Mouse (Mus musculus) MEL (cell line): ENCODE measurements around the gene Hepacam2.

Experiments used
- CTCF ChIP-seq, 3 experiments: IDR thresholded peaks in 2 of 3; conservative IDR thresholded peaks in 1 of 3; 2 replicates each; pipeline ENCODE4 v1.5.1; 2011 to 2012; ENCODE audit warnings: low read length in 3 of 3, low read depth in 2 of 3, mild to moderate bottlenecking in 2 of 3, improper control_type of control experiment in 1 of 3, inconsistent platforms in 1 of 3, mixed read lengths in 1 of 3, moderate library complexity in 1 of 3; ENCODE audit not compliant: control insufficient read depth in 1 of 3, insufficient read depth in 1 of 3, poor library complexity in 1 of 3, severe bottlenecking in 1 of 3
- EP300 ChIP-seq, 2 experiments: IDR thresholded peaks; 2 replicates each; pipeline ENCODE4 v1.6.1; 2011; ENCODE audit warnings: improper control_type of control experiment in 2 of 2, low read length in 2 of 2, low read depth in 1 of 2, mild to moderate bottlenecking in 1 of 2
- ETS1 ChIP-seq: IDR thresholded peaks from 2 replicates; pipeline ENCODE4 v1.6.1; 2012; ENCODE audit warnings: low read depth, mild to moderate bottlenecking, inconsistent platforms, low read length, improper control_type of control experiment, moderate library complexity
- MAX ChIP-seq: IDR thresholded peaks from 2 replicates; pipeline ENCODE4 v1.6.1; 2011; ENCODE audit warnings: low read length, improper control_type of control experiment
- RCOR1 ChIP-seq: IDR thresholded peaks from 2 replicates; pipeline ENCODE4 v1.6.1; 2012; ENCODE audit warnings: low read depth, mild to moderate bottlenecking, inconsistent platforms, low read length, improper control_type of control experiment
- ZC3H11A ChIP-seq: IDR thresholded peaks from 2 replicates; pipeline ENCODE4 v1.6.1; 2012; ENCODE audit warnings: low read depth, mild to moderate bottlenecking, inconsistent platforms, low read length, improper control_type of control experiment

DNA sequence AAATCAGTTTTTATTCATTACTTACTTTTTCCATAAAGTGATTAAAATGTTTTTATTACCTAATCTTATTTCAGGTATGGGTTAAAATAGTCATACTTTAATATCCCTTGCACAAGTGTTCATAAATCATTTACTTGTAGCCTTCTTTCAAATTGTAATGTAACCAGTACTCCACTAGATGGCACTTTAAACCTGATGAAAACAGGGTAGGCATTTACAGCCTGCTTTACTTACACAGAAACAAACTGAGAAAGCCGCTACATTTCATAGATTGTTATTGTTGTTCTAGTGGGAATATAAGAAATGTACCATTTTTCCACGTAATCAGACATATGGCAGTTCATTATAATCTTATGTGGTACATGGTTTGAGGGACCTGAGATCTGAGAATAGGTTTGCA lies 11.7 kb upstream of the Hepacam2 start:
- TF ChIP-seq EP300 (IDR thresholded peaks at IDR 0.05; ENCODE audit: low read depth in 1 of 2, low read length in 2 of 2) (no peak), ZC3H11A (peak; percentile 54), CTCF (IDR thresholded peaks at IDR 0.05 in 2 of 3, conservative IDR thresholded peaks at IDR 0.05 in 1 of 3; ENCODE audit: control insufficient read depth in 1 of 3, insufficient read depth in 1 of 3, low read depth in 2 of 3, low read length in 3 of 3, poor library complexity in 1 of 3, severe bottlenecking in 1 of 3) (peak in 2 of 3 experiments; percentile 38 to 76; a peak in 4 of 6 replicates), ETS1 (no peak), MAX (no peak), RCOR1 (no peak)
